Mouse (Mus musculus): ENCODE measurements around the gene Tet3.
"Not testable (repeated sequence)": the region's sequence is repeated elsewhere in the genome, so short reads cannot be mapped to it uniquely, and the experiment has no call there.

Gene Tet3

DNA sequence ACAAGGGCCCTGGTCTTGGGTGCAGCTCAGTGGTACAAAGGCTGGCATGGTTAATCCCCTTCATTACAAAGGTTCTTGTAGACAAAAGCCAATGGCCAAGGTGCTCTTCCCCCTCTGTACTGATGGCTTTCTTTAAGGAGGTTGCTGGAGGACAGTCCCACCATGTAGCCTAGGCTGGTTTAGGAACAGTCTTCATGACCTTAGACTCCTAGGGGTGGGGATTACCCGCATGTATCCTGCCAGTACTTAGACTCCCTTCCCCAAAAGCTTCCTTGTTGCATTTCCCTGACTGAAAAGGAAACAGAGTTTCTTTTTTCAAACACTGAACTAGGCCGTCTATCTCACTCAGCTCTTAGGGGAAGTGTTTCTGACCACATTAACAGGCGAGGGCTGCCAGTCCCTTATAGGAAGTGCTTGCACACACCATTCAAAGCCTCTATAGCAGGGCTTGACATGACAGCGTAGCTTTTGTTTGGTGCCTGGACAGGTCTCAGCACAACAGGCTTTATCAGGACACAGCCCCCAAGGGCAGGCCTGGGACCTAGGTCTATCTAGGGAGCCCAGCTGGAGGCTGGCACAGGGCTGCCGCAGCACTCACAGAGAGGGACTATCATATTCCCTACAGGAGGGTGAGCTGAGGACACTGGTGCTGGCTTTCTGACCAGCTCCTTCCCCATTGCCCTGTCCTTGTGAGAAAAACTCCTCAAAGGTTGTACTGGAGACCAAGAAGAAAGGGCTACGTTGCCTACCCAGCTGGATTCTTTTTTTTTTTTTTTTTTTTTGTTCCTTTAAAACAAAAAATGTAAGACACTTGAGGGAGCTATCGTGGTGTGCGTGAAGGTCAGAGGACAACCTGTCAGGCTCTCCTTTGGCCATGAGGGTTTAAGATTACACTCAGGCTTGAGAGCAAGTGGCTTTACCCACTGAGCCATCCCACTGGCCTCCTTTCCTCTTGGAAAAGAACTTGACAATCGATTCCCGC lies 77.1 kb downstream of the Tet3 start:
- in situ Hi-C loops (cut with MboI; ENCODE audit: low sequenced_read_pairs) = no loop called here

- in situ Hi-C loops (cut with MboI; ENCODE audit: low sequenced_read_pairs) = no loop called here
Measured at GRCm38 (mm10) chr6:83373704-83374300, 85.1 kb downstream of the Tet3 start.

DNA sequence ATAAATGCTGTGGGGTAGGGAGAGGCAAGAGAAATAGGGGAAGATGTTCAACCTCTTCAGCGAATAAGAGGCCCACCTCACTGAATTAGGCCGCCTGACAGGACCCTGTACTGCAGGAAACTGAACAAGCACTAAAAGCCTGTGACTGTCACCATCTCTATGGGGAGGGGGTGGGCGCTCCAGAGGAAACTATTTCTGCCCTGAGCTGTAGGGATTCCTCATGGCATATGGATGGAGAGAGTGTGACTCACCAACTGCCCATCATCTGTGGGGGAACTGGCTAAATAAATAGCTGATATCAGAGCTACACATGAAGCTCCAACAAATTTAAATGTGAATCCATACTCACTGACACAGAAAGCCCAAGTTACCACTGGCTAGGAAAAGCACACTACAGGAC lies 87.5 kb downstream of the Tet3 start:
- in situ Hi-C loops (cut with MboI; ENCODE audit: low sequenced_read_pairs) = no loop called here

DNA sequence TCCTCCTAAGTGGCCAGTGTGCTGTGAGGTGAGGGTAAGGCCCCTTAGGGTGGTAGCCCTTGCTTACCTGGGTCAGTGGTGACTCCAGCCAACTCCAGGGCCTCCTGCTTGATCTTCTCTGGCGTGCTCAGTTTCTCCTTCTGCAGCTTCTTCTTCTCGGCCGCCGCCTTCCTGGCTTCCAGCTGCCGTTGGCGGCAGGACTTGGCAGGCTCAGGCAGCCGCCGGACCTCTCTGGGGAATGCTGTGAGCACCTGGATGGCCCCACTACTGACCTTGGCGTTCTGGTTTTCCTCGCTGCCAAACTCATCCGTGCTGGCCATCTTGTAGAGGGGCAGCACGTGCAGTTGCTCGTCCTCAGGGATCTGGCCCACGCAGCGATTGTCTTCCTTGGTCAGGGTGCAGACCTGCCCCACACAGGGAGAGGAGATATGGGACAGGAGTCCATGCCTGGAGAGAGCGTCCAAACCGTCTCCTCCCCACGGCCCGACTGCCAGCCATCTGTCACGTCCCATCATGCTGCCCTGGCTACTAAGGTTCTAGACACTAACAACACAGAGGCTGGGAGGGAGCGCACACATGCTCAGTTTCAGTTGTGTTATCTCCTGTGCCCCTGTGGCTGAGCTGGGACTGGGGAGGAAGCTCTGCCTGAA lies 88.4 kb downstream of the Tet3 start:
- in situ Hi-C loops (cut with MboI; ENCODE audit: low sequenced_read_pairs) = no loop called here

DNA sequence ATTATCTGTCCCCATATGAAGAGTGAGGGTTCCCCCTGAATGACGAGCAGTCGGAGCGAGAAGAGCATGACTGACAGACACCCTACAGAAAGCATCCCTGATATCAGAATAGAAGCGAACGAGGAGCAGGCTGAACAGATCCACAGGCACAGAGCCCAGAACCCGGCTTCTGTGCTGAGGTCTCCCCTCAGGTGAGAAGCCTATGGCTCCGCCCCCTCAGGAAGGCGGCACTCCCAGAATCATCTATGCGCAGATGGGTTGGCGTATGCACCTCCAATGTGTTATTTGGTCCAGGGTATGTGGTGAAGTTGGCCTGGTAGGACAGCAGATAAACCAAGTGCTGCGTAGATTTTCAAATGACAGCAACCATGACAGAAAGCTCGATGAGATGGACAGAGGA lies 95.8 kb downstream of the Tet3 start:
- in situ Hi-C loops (cut with MboI; ENCODE audit: low sequenced_read_pairs) = loop anchor here (5.0 kb wide), 1 partner anchor 149 kb away; no protein-coding TSS in a partner anchor

- in situ Hi-C loops (cut with MboI; ENCODE audit: low sequenced_read_pairs) = loop anchor here (5.0 kb wide), 1 partner anchor 151 kb away; no protein-coding TSS in a partner anchor
Measured at GRCm38 (mm10) chr6:83361523-83362248, 97.2 kb downstream of the Tet3 start.

DNA sequence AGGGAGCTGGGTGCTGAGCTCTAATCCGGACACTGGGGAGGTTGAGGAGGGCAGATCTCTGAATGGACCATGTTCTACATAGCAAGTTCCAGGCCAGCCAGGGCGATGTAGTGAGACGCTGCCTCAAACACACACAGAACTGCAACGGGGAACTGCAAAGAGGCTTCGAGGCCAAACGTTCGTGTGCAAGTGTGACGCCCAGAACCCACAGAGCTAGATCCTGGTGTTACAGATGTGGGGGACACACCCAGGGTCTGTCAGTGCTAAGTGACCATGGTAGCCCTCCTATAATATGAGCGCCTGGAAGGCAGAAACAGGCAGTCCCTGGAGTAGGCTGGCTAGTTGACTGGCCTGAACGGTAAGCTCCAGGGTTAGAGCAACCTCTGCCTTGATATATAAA lies 101.4 kb downstream of the Tet3 start:
- in situ Hi-C loops (cut with MboI; ENCODE audit: low sequenced_read_pairs) = loop anchor here (10.0 kb wide), 1 partner anchor 217 kb away; the partner anchor contains the start of gene Stambp

DNA sequence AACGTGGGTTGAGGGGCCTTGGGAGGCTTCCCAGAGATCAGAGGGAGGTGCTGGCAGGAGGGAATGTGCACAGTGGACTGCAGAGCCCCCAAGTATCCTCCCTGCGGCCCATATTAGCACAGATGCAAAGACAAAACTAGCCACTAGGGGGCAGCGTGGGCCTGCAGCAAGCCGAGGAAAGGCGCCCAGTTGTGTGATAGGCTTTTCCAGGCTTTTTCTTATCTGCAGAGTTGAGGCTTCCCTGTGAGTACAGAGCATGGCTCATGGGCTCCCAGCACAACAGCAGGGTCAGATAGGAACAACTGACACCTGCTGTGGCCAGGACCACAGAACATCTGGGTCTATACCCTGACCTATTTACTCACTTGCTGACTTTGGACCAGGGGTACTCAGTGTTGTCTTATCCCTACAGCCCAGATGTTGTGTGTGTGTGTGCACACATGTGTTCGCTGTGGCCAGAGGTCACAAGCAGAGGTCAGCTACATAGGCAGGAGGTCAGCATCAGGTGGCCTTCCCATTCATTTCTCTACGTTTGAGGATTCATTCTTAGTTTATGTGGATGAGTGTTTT lies 102.2 kb downstream of the Tet3 start:
- in situ Hi-C loops (cut with MboI; ENCODE audit: low sequenced_read_pairs) = loop anchor here (10.0 kb wide), 1 partner anchor 218 kb away; the partner anchor contains the start of gene Stambp

DNA sequence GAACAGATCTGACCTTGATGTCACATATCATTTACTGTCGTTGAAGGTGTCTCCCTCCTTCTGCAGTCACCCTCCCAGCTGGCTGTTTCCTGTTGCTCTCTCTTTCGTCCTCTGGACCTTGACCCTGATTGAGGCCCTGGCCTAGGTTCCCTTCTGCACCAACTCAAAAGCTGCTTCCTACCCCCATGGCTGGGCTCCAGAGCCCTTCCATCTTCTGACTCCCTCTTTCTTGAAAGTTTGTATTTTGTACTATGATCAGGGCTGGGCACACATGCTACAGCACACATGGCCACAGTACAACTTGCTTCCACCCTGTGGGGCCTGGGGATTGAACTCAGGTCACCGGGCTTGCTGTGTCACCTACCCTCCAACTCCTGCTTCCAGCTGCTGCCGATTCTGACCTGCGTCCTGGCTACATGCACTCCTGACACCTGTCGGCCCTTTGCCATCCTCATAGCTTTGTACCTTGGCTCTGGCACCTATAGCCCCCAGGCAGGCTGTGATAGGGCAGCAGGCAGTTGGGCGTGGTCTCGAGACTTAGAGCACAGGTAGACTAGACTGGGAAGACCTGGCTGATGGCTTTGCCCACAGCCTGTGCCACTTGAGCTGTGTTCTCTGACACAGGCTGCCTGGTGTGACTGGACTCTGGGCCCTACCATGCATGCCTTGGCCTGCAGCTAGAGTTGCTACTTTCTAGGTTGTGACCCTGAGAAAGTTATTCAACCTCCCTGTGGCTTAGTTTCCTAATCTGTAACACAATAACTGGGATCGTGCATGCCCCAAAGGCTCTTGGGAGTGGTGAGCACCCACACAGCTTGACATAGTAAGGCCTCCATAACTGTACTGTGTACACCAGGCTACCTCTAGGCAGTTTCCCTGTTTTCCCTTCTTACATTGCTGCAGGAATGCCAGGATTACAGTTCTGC lies 103.8 kb downstream of the Tet3 start:
- in situ Hi-C loops (cut with MboI; ENCODE audit: low sequenced_read_pairs) = loop anchor here (10.0 kb wide), 1 partner anchor 220 kb away; the partner anchor contains the start of gene Stambp

DNA sequence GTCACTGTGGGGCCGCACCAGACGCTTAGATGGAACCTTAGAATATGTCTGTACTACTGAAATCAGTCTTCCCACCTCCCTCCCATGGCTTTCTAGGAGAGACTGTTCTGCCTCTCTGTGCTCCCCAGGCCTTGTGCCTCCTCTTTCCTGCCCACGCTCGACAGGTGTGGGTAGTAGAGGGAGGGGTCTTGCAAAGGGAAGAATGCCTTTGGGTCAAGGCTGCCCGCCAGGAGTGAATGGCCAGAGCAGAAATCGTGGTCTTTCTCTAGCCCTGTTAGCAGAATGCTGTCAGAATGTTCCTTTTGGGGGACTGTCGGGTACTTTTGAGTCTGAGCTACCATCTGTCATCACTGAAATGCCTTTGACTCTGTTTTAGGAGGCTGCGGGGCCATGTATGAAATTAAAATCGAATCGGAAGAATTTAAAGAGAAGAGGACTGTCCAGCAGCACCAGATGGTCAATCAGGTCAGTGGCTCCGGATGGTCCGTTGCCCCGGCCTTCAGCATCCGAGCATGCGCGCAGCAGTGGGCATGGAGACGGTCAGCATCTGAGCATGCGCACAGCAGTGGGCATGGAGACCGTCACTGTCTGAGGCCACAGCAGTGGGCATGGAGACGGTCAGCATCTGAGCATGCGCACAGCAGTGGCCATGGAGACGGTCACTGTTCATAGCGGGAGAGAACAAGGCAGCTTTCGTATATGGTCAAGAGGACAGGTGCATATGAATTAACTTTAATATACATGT lies 106.0 kb downstream of the Tet3 start:
- in situ Hi-C loops (cut with MboI; ENCODE audit: low sequenced_read_pairs) = loop anchor here (10.0 kb wide), 1 partner anchor 222 kb away; the partner anchor contains the start of gene Stambp

DNA sequence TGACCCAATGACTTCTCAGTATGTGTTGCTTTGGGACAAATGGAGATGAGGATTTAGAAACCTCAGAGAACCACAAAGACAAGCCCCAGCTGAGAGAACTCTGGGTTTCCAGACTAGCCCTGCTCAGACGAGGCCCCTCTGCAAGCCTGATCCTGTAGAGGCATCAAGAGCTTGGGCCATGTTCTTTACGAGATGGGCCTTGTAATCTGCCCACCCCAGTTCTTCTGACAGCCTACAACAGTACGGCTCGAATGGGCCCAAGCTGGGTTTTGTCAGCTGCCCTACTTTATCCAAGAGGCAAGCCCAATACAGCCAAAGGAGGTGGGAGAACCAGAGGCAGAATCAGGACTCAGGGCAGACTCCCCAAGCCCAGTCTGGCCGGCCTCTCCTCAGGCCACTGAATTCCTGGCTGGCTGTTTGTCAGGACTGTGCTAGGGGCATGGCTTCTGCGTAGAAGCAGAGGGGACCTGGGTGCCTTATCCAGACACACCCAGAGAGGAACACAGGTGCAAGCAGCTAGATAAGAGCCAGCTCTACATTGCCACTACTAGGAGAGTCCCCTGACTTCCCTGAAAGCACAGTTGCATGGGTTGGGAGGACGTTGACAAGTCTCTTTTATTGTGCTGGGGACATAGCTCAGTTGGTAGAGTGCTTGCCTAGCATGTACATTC lies 107.3 kb downstream of the Tet3 start:
- in situ Hi-C loops (cut with MboI; ENCODE audit: low sequenced_read_pairs) = loop anchor here (10.0 kb wide), 1 partner anchor 223 kb away; the partner anchor contains the start of gene Stambp

- in situ Hi-C loops (cut with MboI; ENCODE audit: low sequenced_read_pairs) = loop anchor here (10.0 kb wide), 1 partner anchor 224 kb away; the partner anchor contains the start of gene Stambp
Measured at GRCm38 (mm10) chr6:83350851-83351405, 108.0 kb downstream of the Tet3 start.

- in situ Hi-C loops (cut with MboI; ENCODE audit: low sequenced_read_pairs) = loop anchor here (10.0 kb wide), 1 partner anchor 225 kb away; the partner anchor contains the start of gene Stambp
Measured at GRCm38 (mm10) chr6:83350172-83350571, 108.7 kb downstream of the Tet3 start.

DNA sequence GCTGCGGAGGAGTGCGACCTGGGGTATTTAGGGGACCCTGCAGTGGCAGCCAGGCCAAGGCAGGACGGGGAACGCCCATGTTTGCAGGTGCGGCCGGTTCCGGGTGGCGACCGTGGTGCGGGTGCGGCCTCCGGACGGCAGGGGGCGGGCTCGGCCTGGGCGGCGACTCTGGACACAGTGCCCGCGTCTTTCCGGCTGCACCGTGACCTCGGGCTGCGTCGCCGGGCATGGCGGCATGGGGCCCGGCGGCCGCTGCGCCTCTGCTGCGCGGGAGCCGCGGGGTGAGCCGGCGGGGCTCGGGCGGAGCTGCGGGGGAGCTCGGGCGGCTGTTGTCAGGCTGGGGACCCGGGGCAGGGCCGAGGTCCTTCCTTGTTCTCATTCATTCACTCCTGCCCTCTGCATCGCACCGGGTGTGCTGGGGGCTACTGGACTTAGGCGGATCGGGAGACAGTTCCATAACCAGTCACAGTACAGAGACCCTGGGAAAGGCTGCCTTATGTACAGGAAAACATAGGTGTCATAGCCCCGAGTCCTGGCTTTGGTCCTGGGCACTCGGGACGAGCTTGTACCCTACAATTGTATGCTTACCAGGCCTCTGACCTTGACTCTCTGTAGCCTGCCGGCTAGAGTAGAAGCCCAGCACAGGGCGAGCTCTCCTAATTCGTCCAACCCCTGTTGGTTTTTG lies 109.5 kb downstream of the Tet3 start:
- in situ Hi-C loops (cut with MboI; ENCODE audit: low sequenced_read_pairs) = no loop called here

DNA sequence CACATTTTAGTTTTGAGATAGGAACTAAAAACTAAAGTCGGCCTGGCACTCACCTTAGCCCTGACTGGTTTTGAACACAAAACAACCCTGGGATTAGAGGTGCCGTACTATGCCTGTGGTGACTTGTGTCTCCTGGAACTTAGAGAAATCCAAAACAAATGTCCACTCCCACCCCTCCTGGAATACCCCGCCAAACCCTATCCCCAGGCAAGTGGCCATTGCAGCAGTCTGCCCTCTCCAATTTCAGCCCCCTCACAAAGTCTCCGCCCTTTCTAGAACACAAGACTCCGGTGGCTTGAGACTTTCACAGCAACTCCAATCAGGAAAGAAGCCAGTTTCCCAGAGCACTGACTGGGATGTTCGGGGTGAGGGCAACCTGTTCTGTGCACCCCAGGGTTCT lies 110.0 kb downstream of the Tet3 start, which contains the start of gene Bola3:
TSS of gene Bola3 (plus strand) at position 275 of the 400 bp plus-strand sequence.
- in situ Hi-C loops (cut with MboI; ENCODE audit: low sequenced_read_pairs) = no loop called here

GRCm38 (mm10) chr6:83347916-83348315 lies 111.0 kb downstream of the Tet3 start:
- in situ Hi-C loops (cut with MboI; ENCODE audit: low sequenced_read_pairs) = no loop called here

DNA sequence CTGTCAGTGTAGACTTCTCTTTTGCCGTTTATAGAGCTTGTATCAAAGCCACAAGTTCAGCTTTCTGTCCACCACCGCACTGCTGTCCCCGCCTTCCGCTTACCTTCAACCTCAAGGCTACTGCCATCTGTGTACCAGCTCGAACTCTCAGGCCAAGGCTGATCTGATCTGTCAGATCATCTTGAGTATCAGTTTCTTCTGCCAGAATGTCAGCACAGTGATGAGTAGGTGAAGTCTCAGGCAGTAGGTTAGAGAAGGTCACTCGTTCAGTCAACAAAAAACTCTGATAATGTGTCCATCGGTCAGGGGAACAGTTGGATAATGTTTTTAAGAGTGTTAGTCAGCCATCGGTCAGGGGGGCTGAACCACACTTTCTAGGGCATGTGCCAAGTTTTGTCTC lies 113.6 kb downstream of the Tet3 start:
- in situ Hi-C loops (cut with MboI; ENCODE audit: low sequenced_read_pairs) = not testable (repeated sequence)
